Mouse (Mus musculus): Measurements from ENCODE around the gene Spata4. TPM values are rescaled to one million over a fixed set of nuclear protein-coding genes. Genes with fewer than 3 reads are reported as not detected.

The Spata4 gene
- total RNA-seq, 1 experiment from 2014 or later = not detected

Other genes with a start within 250 kb of the Spata4 start
- gene Asb5, start 71.2 kb upstream of the Spata4 start, total RNA-seq (2017) = not detected in 2 replicates
- 82.5 and 93.7 TPM in 2 replicates for gene Spcs3, start 70.8 kb upstream of the Spata4 start, total RNA-seq (2017)

All from hematopoietic stem cell, adult 5-6 weeks (primary cell).